Mouse (Mus musculus) c-Kit-negative CD71-positive TER-119-positive erythroid progenitor cells, embryonic 14.5 days (primary cell): Measurements from ENCODE around the gene Gpsm3.

Source experiments
- DNase-seq: peaks from one replicate; pipeline ENCODE4 v3.0.0-alpha.2; 2013; ENCODE audit warnings: low read depth, low spot score

Gene Gpsm3

GRCm38 (mm10) chr17:34629221-34629751, 39.7 kb downstream of the Gpsm3 start, which contains the start of gene Prrt1:
Gene Prrt1, plus strand, starts transcription at chr17:34629533.
- no peak for DNase-seq

DNA sequence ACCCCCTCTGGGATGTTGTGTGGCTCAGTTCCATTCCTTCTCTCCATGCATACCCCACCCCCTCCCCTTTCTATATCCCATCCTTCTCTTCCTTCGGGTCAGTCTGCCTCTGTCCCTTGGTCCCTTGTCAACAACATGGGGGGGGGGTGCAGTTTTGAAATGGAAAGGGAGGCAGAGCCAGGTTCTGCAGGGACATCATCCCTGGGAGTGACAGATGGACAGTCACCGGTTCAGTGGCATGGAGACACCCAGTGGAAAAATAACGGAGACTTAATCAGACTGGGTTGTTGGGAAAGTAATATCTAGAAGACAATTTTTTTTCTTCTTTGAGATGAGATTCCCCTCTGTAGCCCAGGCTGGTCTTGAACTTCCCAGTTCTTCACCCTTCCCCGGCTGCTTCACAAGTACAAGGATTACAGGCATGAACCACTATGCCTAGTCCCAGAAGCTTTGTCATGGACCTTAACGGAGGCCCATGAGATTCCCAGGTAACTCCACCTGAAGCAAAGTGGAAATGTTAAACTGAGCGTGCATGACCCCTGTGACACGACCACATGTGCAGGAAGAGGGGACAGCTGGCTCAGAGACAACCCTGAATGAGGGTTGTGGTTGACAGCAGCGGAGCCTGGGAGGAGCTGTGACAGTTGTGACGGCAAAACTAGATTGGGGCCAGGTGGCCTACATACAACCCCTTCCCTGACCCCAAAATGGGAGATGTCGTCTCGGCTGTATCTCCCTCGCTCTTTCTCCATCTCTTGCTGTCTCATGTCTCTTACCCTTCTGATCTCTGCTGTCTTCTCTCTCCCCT, 40.4 kb downstream of the Gpsm3 start:
- DNase-seq, result no peak

DNA sequence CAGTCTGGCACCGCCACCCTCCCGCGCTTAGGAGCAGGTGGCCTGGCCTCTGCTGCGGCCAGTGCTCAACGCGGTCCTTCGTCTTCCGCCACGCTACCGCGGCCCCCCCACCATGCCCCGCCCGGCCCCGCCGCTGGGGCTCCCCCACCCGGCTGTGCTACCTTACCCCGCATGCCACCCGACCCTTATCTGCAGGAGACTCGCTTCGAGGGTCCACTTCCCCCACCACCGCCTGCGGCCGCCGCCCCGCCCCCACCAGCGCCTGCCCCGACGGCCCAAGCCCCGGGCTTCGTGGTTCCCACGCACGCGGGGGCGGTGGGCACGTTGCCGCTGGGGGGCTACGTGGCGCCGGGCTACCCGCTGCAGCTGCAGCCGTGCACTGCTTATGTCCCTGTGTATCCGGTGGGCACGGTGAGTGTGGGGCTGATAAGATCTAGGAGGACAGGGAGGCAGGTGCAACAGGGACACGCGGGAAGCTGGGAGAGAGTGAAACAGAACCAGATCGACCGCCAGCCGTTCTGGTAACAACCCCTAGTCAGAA, 41.2 kb downstream of the Gpsm3 start:
- DNase-seq, result no peak

GRCm38 (mm10) chr17:34631647-34632046, 42.0 kb downstream of the Gpsm3 start:
- no peak for DNase-seq

GRCm38 (mm10) chr17:34632261-34632691, 42.7 kb downstream of the Gpsm3 start:
- DNase-seq, result no peak

- DNase-seq, result no peak
These were observed 46.1 kb downstream of the Gpsm3 start for GRCm38 (mm10) chr17:34635671-34636070.

DNA sequence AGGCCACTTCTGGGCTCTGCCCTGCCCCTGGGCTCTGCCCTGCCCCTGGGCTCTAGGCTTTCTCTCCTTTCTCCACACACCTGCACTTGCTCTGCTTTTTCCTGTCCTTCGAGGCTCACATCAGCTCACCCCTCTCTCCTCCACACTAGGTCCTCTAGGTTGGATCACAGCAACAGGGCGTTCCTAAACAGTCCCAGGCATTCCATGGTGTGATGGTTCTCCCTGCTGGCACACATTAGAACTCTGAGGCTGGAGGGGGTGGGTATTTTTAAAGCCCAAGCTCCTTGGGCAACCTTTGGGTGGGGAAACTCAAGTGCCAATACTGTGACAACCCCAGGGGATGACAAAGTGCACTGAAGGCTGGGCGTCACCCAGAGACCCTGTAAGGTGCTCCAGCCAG, 47.9 kb downstream of the Gpsm3 start:
- DNase-seq, result no peak

DNA sequence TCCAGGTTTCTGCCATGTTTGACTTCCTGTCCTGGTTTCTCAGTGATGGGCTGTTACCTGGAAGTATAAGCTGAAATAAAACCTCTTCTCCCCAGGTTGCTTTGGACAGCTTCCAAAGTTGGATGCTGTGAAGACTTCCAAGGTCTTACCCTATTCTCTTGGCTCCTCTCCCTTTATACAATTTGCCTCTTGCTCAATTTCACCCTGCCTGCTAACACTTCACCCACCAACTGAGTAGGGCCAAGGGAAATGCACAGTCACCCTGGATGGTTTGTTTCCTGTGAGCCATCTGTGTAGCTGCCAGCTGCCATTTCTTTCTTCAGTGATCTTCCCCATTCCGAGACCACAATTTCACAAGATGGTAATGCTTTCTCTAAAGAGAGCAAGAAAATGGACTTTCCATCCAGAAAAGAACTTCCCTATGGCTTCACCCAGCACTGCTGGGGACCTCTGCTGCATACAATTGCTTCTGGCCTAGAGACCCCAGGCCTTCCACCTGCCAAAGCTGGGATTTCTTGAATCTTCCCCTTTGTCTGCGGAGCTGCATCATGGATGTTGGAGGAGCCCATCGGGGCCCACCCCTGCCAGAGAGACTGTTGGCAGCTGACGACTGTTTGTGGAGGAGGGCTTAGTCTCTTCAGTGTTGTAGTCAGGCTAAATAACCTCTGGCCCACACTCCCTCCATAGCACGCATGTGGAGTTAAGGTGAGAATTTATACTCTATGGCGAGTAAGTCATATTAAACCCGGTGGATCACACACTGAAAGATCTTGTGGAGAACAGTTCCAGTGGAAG, 50.1 kb downstream of the Gpsm3 start:
- DNase-seq, result no peak

GRCm38 (mm10) chr17:34640778-34641601, 51.4 kb downstream of the Gpsm3 start:
- no peak for DNase-seq
